Mouse (Mus musculus) frontal cortex, adult 2 months (tissue): Measurements from ENCODE around the gene Zswim1. TPM values are rescaled to one million over a fixed set of nuclear protein-coding genes. Genes with fewer than 3 reads are reported as not detected.

Source experiments
- DNase-seq, 2 experiments: peaks; one replicate each; pipeline ENCODE4 v3.0.0; 2022; ENCODE audit warnings: low spot score in 1 of 2; ENCODE audit errors: extremely low spot score in 1 of 2
- polyA plus RNA-seq: library from polyadenylated mRNA; depleted of rRNA; stranded (reverse); fragments of >200 nt; gene quantifications from 2 replicates; pipeline ENCODE4 v1.2.3, GENCODE M21; 2012; rRNA removed

Gene Zswim1
- 18.5 and 19.3 TPM in 2 replicates for polyA plus RNA-seq

- DNase-seq, result peak; percentile 98 to 100
Measured at GRCm38 (mm10) chr2:164822636-164823165, at the start of gene Zswim1. Gene Zswim1 (plus strand): TSS chr2:164822686.

GRCm38 (mm10) chr2:164773229-164773988, 49.1 kb upstream of the Zswim1 start:
- DNase-seq, result no peak

GRCm38 (mm10) chr2:164773989-164774364, 48.5 kb upstream of the Zswim1 start:
- DNase-seq, result no peak

DNA sequence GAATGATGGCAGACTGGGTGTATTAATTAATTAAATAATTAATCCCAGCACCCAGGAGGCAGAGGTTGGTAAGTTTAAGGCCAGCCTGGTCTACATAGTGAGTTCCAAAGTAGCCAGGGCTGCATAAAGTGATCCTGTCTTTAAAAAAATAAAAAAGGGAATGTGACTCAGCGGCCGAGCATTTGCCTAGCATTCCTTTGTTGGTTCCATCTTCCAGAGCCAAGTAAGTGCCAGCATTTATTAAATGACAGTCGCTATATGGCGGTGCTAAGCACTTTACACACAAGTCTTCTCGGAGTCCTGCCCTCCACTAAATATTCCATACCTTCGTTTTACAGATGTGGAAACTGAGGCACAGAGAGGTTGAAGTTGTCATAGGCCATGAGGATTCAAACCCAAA, 46.4 kb upstream of the Zswim1 start:
- no peak for DNase-seq

DNA sequence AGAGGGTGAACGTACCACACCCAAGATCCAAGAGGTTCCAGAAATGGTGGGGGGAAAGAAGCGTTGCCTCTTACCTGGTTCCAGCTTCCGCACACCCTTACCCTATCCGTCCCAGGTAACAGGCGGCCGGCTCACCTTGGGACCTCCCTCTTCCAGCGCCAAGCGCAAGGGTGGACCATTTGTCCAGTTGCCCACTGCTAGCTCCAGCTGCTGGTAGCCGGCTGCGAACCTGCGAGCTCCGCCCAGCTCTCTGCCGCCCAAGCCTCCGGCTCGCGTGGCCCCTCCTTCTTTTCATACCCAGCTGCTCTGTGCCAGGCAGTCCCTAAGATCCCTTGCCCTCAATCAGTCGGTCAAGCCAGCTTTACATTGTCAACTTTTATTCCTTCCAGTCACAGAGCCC, 45.7 kb upstream of the Zswim1 start:
- no peak for DNase-seq

DNA sequence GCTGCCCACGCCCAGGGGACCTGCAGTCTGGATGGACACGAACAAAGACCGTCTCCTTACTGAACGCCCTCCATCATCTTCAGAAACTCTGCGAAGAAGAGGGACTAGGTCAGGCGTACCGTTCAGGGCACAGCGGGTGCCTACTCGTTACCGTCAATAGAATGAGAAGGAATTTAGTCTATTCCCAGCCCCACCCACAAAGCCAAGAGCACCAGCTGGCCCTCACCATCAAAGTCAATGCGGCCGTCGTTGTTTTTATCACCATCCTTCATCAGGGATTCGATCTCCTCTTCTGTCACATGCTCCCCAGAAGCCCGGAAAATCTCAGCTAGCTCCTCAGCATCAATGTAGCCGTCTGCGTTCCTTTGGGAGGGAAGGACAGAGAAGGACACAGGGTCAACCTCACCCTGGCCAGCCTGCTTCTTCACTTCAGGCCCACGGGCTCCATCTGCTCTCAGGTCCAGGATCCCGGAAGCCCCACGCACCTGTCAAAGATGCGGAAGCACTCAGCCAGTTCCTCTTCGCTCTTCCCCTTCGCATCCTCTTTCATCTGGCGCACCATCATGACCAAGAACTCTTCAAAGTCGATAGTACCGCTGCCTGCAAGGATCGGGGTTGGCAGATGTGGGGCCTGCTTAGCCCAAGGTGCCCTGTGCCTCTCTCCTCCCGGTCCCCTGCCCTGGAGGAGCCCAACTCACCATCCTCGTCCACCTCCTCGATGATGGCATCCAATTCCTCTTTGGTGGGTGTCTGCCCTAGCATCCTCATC, 45.1 kb upstream of the Zswim1 start:
- no peak for DNase-seq

DNA sequence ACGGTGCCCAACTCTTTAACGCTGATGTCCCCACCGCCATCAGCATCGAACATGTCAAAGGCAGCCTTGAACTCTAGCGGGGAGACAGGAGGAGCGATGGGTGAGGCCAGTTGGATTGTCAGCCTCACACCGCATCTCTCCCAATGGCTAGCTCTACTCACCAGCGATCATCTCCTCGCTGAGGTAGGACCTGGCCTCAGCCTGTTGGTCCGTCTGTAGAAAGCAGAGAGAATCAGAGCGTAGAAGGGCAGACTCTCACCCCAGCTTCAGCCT, 44.5 kb upstream of the Zswim1 start:
- DNase-seq, result no peak

- DNase-seq, result no peak
Measured at GRCm38 (mm10) chr2:164778809-164779208, 43.7 kb upstream of the Zswim1 start.

DNA sequence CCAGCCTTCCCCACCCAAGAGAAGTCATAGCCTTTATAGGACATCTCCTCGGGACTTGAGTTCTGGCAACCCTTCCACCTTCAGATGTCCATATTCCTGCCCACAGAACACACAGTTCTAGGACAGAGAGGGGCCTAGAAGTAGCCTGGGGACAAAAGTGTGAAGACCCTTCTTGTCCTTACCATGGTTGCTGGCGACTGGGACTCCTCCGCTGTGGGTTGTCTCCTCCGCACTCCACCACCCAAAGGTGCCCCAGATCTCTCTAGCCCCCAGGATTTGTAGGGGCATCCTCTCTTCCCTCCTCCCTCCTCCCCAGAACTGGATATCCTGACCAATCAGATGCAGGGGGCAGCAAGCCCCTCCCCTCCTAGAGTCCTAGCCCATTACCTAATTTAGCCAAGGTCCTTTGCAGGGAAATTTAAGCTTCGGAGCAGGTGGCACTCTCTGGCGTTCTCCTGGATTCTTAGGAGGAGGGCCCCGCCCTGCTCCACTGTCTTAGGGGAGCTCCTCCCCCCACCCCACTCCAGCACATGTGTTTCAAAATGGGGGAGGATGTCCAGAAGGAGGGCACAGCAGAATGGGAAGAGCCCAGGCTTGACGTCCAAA, 42.9 kb upstream of the Zswim1 start, which contains the start of gene Tnnc2:
TSS of gene Tnnc2 (minus strand) at position 487 of the 606 bp plus-strand sequence.
- DNase-seq, result no peak

- DNase-seq, result no peak
Measured at GRCm38 (mm10) chr2:164781876-164782275, 40.6 kb upstream of the Zswim1 start.

DNA sequence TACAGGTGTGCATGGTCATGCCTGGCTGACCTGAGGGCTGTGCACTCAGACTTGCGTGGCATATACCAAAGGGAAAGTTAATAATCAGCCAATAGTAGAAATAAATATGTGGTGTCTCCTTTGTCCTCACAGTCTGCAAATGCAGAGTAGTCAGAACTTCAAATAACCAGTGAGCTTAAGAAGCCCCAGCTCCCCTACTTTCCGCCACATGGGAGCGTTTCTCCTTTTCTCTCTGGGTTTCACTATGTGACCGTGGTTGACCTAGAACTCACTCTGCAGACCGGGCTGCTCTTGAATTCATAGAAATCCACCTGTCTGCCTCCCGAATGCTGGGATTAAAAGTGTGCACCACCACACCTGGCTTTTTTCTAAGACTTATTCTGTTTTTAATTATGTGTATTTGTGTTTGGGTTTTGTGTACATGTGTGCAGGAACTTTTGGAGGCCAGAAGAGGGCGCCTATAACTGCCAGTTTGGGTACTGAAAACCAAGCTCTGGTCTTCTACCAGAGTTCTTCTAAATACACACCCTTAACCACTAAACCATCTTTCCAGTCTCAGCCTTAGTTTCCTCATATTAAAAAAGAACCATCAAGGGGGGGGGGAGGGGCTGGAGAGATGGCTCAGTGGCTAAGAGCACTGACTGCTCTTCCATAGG, 38.4 kb upstream of the Zswim1 start:
- no peak for DNase-seq

- DNase-seq, result no peak
Measured at GRCm38 (mm10) chr2:164784869-164785420, 37.5 kb upstream of the Zswim1 start.

DNA sequence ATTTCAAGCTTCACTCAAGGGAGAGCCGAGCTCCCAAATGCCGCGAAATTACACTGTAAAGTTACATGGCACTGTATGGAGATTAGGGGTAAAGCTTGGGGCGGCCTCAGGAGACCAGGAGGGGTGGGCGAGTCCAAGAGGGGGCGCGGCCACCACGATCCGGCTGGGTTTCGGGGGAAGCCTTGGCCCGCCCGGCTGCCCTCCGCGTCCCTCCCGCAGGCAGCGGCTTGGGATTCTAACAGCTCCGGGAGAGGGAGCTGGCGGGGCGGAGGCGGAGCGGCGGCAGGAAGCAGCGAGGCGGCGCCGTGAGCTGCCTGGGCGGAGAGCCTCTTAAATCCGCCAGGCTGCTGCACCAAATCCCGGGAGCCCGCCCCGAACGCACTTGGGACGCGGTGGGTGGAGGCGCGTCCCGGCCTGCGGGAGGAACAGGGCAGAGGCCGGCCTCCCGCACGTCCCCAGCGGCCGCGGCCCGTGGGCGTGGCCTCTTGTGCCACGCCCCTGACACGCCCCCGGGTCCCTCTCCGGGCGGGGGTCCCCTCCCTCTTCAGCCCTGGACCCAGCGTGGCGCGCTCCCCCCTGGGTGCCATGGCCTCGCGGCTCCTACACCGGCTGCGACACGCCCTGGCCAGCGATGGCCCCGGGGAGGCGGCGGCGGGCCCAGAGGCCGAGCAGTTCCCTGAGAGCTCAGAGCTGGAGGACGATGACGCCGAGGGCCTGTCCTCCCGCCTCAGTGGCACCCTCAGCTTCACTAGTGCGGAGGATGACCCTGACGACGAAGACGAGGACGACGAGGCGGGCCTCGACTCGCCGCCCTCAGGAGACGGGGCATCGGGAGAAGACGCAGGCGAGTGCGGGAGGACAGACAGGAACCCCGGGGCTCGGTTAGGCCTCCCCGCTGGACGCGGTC, 36.8 kb upstream of the Zswim1 start, which contains the start of gene Snx21:
TSS of gene Snx21 (plus strand) at position 343 of the 907 bp plus-strand sequence.
- peak; percentile 72 to 88 for DNase-seq

- DNase-seq, result no peak
Measured at GRCm38 (mm10) chr2:164786388-164786885, 36.0 kb upstream of the Zswim1 start.

GRCm38 (mm10) chr2:164787032-164787431, 35.5 kb upstream of the Zswim1 start:
- DNase-seq, result no peak

- no peak for DNase-seq
Measured at GRCm38 (mm10) chr2:164787779-164788178, 34.7 kb upstream of the Zswim1 start.

DNA sequence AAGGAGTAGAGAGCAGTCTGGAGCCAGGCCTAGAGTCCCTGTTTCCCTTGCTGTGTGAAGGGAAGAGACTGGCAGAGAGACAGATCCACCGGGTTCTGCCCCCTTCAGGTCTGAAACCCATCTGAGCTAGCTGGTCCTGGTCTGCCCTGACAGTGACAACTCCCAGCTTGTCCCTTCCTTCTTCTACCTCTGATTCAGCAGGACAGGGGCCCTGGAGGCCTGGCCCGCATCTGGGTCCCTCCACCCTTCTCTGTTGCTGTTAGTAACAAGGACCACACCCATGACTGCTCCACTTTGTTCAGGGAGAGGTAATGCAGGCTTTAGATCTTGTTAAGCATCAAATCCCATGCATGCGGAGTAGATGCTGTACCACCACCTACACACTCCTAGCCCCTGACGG, 34.1 kb upstream of the Zswim1 start:
- DNase-seq, result no peak

DNA sequence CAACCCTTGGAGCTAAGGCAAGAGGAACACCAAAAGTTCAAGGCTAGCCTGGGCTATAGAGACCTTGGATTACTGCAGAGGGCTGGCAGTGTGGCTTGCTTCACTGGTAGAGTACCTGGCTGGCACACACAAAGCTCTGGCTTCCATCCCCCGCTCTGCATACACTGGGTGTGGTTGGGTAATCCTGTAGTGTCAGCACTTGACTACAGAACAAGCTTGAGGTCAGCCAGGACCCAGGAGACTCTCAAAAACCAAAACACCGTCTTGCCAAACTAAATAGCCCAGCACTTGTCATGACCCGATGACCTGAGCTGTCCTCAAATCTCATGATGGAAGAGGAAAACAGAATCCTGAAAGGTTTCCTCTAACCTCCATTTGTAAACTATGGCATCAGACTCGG, 32.0 kb upstream of the Zswim1 start:
- DNase-seq, result no peak

DNA sequence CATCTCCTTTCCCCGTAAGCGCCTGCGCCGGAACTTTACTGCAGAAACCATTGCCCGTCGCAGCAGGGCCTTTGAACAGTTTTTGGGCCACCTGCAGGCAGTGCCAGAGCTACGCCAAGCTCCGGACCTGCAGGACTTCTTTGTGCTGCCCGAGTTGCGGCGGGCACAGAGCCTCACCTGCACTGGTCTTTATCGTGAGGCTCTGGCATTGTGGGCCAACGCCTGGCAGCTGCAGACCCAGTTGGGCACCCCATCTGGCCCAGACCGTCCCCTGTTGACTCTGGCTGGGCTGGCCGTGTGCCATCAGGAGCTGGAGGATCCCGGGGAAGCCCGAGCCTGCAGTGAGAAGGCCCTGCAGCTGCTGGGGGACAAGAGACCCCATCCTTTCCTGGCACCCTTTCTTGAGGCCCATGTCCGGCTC, 30.6 kb upstream of the Zswim1 start:
- no peak for DNase-seq
